Mouse (Mus musculus) lung, embryonic 14.5 days (tissue): ENCODE measurements around the gene Ephb2. TPM values are rescaled to one million over a fixed set of nuclear protein-coding genes. Genes with fewer than 3 reads are reported as not detected.

ENCODE experiments used
- ATAC-seq: fragments of 200-750 bp; cut with Nextera tagmentation; 2 replicates; pipeline ENCODE4 v1.8.0; 2017; ENCODE audit warnings: mild to moderate bottlenecking, moderate TSS enrichment, moderate library complexity; ENCODE audit not compliant: insufficient read depth
- DNase-seq: peaks from one replicate; pipeline ENCODE4 v3.0.0-alpha.2; 2015
- H3K27ac ChIP-seq: fragments of 300-500 bp; sonication (generic); 2 replicates; pipeline ENCODE4 v1.5.1; 2014; ENCODE audit warnings: low read depth, mild to moderate bottlenecking, moderate library complexity
- H3K27me3 ChIP-seq: fragments of 300-500 bp; sonication (generic); 2 replicates; pipeline ENCODE4 v1.6.1; 2014; ENCODE audit warnings: low read length, control low read depth; ENCODE audit not compliant: insufficient read depth
- H3K36me3 ChIP-seq: fragments of 300-500 bp; sonication (generic); 2 replicates; pipeline ENCODE4 v1.6.1; 2014; ENCODE audit warnings: control low read depth; ENCODE audit not compliant: insufficient read depth
- H3K4me1 ChIP-seq: fragments of 300-500 bp; sonication (generic); 2 replicates; pipeline ENCODE4 v1.6.1; 2014; ENCODE audit warnings: antibody characterized with exemption, control low read depth; ENCODE audit not compliant: insufficient read depth
- H3K4me2 ChIP-seq: fragments of 300-500 bp; sonication (generic); 2 replicates; pipeline ENCODE4 v1.6.1; 2014; ENCODE audit warnings: mild to moderate bottlenecking
- H3K4me3 ChIP-seq: fragments of 300-500 bp; sonication (generic); 2 replicates; pipeline ENCODE4 v1.5.1; 2014; ENCODE audit warnings: low read depth, low read length
- H3K9ac ChIP-seq: fragments of 300-500 bp; sonication (generic); 2 replicates; pipeline ENCODE4 v1.6.1; 2014
- H3K9me3 ChIP-seq: fragments of 300-500 bp; sonication (generic); 2 replicates; pipeline ENCODE4 v1.6.1; 2016; ENCODE audit warnings: low read depth, low read length, control low read depth
- CTCF ChIP-seq: IDR thresholded peaks from 2 replicates; pipeline ENCODE4 v1.5.1; 2016; ENCODE audit warnings: antibody characterized with exemption, low read depth
- WGBS: fragments of 180-500 bp; shearing (Covaris S2); extraction: QIAGEN DNeasy Blood & Tissue Kit; methylation state at CpG from one replicate; pipeline ENCODE4 v1.1.7; 2014; 5-methylcytosine and 5-hydroxymethylcytosine counted together
- polyA plus RNA-seq: library from polyadenylated mRNA; unstranded; fragments of >200 nt; fragmentation: Nextera tagmentation; extraction: Ambion mirVana; gene quantifications from 2 replicates; pipeline ENCODE4 v1.2.1, GENCODE M21; 2014

Gene Ephb2
- polyA plus RNA-seq, 1 experiment from 2014 or later = 8.5 TPM

GRCm38 (mm10) chr4:136755364-136755811, 80.4 kb downstream of the Ephb2 start:
- Histone ChIP-seq H3K27me3 (no peaks in the 10 kb centered on the region), H3K9me3 (no peaks in the 10 kb centered on the region), H3K4me3 (peak overlapping the region; percentile 23), H3K4me2 (peak overlapping the region; percentile 55), H3K4me1 (peaks cover 14% of the 10 kb centered on the region), H3K27ac (no peak overlapping the region), H3K36me3 (no peaks in the 10 kb centered on the region), H3K9ac (peak overlapping the region; percentile 43)
- 0 out of 2 replicates have a peak, but pooled peaks have one; percentile 57 for ATAC-seq
- no peak for TF ChIP-seq CTCF
- DNase-seq = peak; percentile 77
- 1% methylated on average over 31 of the region's 31 CpGs for WGBS

GRCm38 (mm10) chr4:136754256-136754655, 81.5 kb downstream of the Ephb2 start:
- H3K4me2 ChIP-seq = no peak overlapping the region
- H3K36me3 ChIP-seq = no peaks in the 10 kb centered on the region
- no peak overlapping the region for H3K4me3 ChIP-seq
- no peaks in the 10 kb centered on the region for H3K9me3 ChIP-seq
- no peak for TF ChIP-seq CTCF
- H3K4me1 ChIP-seq = peaks cover 22% of the 10 kb centered on the region
- H3K27me3 ChIP-seq = no peaks in the 10 kb centered on the region
- no peak for DNase-seq
- H3K27ac ChIP-seq = no peak overlapping the region
- WGBS = 85% methylated on average over 8 of the region's 8 CpGs
- ATAC-seq = no peak
- no peak overlapping the region for H3K9ac ChIP-seq

GRCm38 (mm10) chr4:136751355-136752020, 84.3 kb downstream of the Ephb2 start:
- H3K27me3 ChIP-seq = no peaks in the 10 kb centered on the region
- no peaks in the 10 kb centered on the region for H3K9me3 ChIP-seq
- no peaks in the 10 kb centered on the region for H3K36me3 ChIP-seq
- no peak overlapping the region for H3K27ac ChIP-seq
- H3K4me2 ChIP-seq = no peak overlapping the region
- 37% methylated on average over 4 of the region's 4 CpGs for WGBS
- H3K4me1 ChIP-seq = peaks cover 28% of the 10 kb centered on the region
- ATAC-seq (no peak), DNase-seq (no peak)
- H3K9ac ChIP-seq = no peak overlapping the region
- TF ChIP-seq CTCF = no peak
- no peak overlapping the region for H3K4me3 ChIP-seq

GRCm38 (mm10) chr4:136750578-136751338, 85.0 kb downstream of the Ephb2 start:
- Histone ChIP-seq H3K36me3 (no peaks in the 10 kb centered on the region), H3K9me3 (no peaks in the 10 kb centered on the region), H3K27ac (no peak overlapping the region), H3K27me3 (no peaks in the 10 kb centered on the region), H3K4me2 (no peak overlapping the region), H3K4me3 (no peak overlapping the region), H3K9ac (no peak overlapping the region), H3K4me1 (peaks cover 28% of the 10 kb centered on the region)
- 20% methylated on average over 19 of the region's 19 CpGs for WGBS
- ATAC-seq (no peak), DNase-seq (peak; percentile 37)
- no peak for TF ChIP-seq CTCF

GRCm38 (mm10) chr4:136749851-136750577, 85.8 kb downstream of the Ephb2 start:
- no peaks in the 10 kb centered on the region for H3K36me3 ChIP-seq
- no peaks in the 10 kb centered on the region for H3K9me3 ChIP-seq
- no peak overlapping the region for H3K4me2 ChIP-seq
- no peak overlapping the region for H3K9ac ChIP-seq
- WGBS = 44% methylated on average over 19 of the region's 19 CpGs
- H3K27ac ChIP-seq = peak overlapping the region; percentile 15; the same call in 1 of the 2 replicates
- H3K27me3 ChIP-seq = no peaks in the 10 kb centered on the region
- H3K4me3 ChIP-seq = no peak overlapping the region
- TF ChIP-seq CTCF = no peak
- ATAC-seq (peak; percentile 39; the same call in 1 of the 2 replicates), DNase-seq (peak; percentile 12)
- H3K4me1 ChIP-seq = peaks cover 24% of the 10 kb centered on the region

- DNase-seq (no peak), ATAC-seq (no peak)
- Histone ChIP-seq H3K27me3 (no peaks in the 10 kb centered on the region), H3K4me3 (no peak overlapping the region), H3K27ac (peak overlapping the region; percentile 15; the same call in 1 of the 2 replicates), H3K4me1 (peaks cover 20% of the 10 kb centered on the region), H3K36me3 (no peaks in the 10 kb centered on the region), H3K9me3 (no peaks in the 10 kb centered on the region), H3K4me2 (no peak overlapping the region), H3K9ac (no peak overlapping the region)
- 39% methylated on average over 4 of the region's 4 CpGs for WGBS
- no peak for TF ChIP-seq CTCF
Observed at GRCm38 (mm10) chr4:136749431-136749830, 86.4 kb downstream of the Ephb2 start.
